Mouse (Mus musculus) hindbrain, embryonic 16.5 days (tissue): ENCODE data around the gene Atat1. TPM values are rescaled to one million over a fixed set of nuclear protein-coding genes. Genes with fewer than 3 reads are reported as not detected.
A peak's percentile ranks its signal among the peaks of the same experiment; 100 is the strongest.

Experiments
- ATAC-seq: fragments of 200-750 bp; cut with Nextera tagmentation; 2 replicates; pipeline ENCODE4 v1.8.0; 2017; ENCODE audit warnings: moderate TSS enrichment, moderate library complexity
- H3K27ac ChIP-seq: fragments of 300-500 bp; sonication (generic); 2 replicates; pipeline ENCODE4 v1.5.1; 2014; ENCODE audit warnings: low read depth, mild to moderate bottlenecking, control low read depth, low read length, moderate library complexity
- H3K27me3 ChIP-seq: fragments of 300-500 bp; sonication (generic); replicated peaks from 2 replicates; pipeline ENCODE4 v1.6.1; 2014; ENCODE audit warnings: low read length; ENCODE audit not compliant: control insufficient read depth, insufficient read depth
- H3K36me3 ChIP-seq: fragments of 300-500 bp; sonication (generic); 2 replicates; pipeline ENCODE4 v1.6.1; 2014; ENCODE audit warnings: mild to moderate bottlenecking, low read length, moderate library complexity, mixed read lengths; ENCODE audit not compliant: control insufficient read depth, insufficient read depth
- H3K4me1 ChIP-seq: fragments of 300-500 bp; sonication (generic); 2 replicates; pipeline ENCODE4 v1.6.1; 2014; ENCODE audit warnings: low read depth, low read length; ENCODE audit not compliant: control insufficient read depth, insufficient read depth
- H3K4me2 ChIP-seq: fragments of 300-500 bp; sonication (generic); 2 replicates; pipeline ENCODE4 v1.6.1; 2014; ENCODE audit warnings: mild to moderate bottlenecking, low read length, control low read depth, moderate library complexity
- H3K4me3 ChIP-seq: fragments of 300-500 bp; sonication (generic); 2 replicates; pipeline ENCODE4 v1.5.1; 2014; ENCODE audit warnings: mild to moderate bottlenecking, low read length, control low read depth, moderate library complexity
- H3K9ac ChIP-seq: fragments of 300-500 bp; sonication (generic); 2 replicates; pipeline ENCODE4 v1.6.1; 2014; ENCODE audit warnings: low read depth, mild to moderate bottlenecking, control low read depth, low read length, moderate library complexity
- H3K9me3 ChIP-seq: fragments of 300-500 bp; sonication (generic); 2 replicates; pipeline ENCODE4 v1.6.1; 2014; ENCODE audit warnings: mild to moderate bottlenecking, low read length, moderate library complexity; ENCODE audit not compliant: control insufficient read depth
- WGBS: fragments of 180-500 bp; shearing (Covaris S2); extraction: QIAGEN DNeasy Blood & Tissue Kit; methylation state at CpG from one replicate; pipeline ENCODE4 v1.1.7; 2014; 5-methylcytosine and 5-hydroxymethylcytosine counted together
- microRNA counts: library from miRNA; unstranded; fragments of <30 nt; microRNA quantifications from one replicate; lab custom pipeline; 2016
- microRNA-seq: library from miRNA; unstranded; fragments of <30 nt; microRNA quantifications from one replicate; pipeline ENCODE4, GENCODE M21; 2017
- polyA plus RNA-seq: library from polyadenylated mRNA; unstranded; fragments of >200 nt; fragmentation: Nextera tagmentation; extraction: Ambion mirVana; gene quantifications from 2 replicates; pipeline ENCODE4 v1.2.1, GENCODE M21; 2015

The Atat1 gene
- polyA plus RNA-seq, 1 experiment from 2014 or later, result 287 TPM

DNA sequence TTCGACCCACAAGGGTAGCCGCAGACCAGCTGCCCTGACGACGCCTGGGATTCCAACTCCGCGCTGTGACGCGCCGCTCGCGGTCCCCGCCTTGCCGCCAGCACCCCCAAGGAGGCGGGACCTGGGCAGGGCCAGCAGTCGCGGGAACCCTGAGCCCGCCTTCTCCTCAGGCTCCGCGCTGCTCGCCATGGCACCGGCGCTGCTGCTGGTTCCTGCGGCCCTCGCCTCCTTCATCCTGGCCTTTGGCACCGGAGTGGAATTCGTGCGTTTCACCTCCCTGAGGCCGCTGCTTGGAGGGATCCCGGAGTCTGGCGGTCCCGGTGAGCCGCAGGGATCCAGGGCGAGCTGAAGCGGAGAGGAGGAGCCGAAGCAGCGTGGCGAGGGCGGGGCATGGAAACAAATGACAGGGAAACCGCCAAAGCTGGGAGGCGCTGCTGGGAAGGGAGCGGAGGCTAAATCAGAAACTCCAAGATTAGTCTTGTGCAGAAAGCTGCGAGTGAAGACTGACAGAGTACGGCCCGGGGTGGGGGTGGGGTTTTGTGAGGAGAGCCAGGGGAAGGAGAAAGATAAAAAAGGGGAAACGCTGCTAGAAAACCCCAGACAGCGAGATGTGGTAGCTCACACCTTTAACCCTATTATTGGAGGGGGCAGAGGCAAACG lies 48.5 kb downstream of the Atat1 start, which contains the start of gene Nrm:
TSS of gene Nrm (plus strand) at position 121 of the 660 bp plus-strand sequence.
- Histone ChIP-seq H3K9me3 (no peaks in the 10 kb centered on the region), H3K27ac (peak within 1 kb of the TSS; percentile 98), H3K4me1 (peaks cover 12% of the 10 kb centered on the region), H3K9ac (peak within 1 kb of the TSS; percentile 92), H3K4me3 (peak within 1 kb of the TSS; percentile 85), H3K36me3 (peaks cover 7% of the 10 kb centered on the region), H3K4me2 (peak within 1 kb of the TSS; percentile 74), H3K27me3 (no peaks in the 10 kb centered on the region)
- WGBS, result under 1% methylated on average over 47 of the region's 47 CpGs
- peak; percentile 94 for ATAC-seq

- peaks cover 12% of the 10 kb centered on the region for H3K4me1 ChIP-seq
- ATAC-seq, result peak; percentile 8; the same call in 1 of the 2 replicates
- no peaks in the 10 kb centered on the region for H3K9me3 ChIP-seq
- peak overlapping the region; percentile 98 for H3K27ac ChIP-seq
- peaks cover 7% of the 10 kb centered on the region for H3K36me3 ChIP-seq
- WGBS, result 4% methylated on average over 12 of the region's 12 CpGs
- H3K9ac ChIP-seq, result peak overlapping the region; percentile 92
- H3K4me2 ChIP-seq, result peak overlapping the region; percentile 74
- H3K27me3 ChIP-seq, result no peaks in the 10 kb centered on the region
- peak overlapping the region; percentile 85 for H3K4me3 ChIP-seq
Observed at GRCm38 (mm10) chr17:35860831-35861197, 49.1 kb downstream of the Atat1 start.

GRCm38 (mm10) chr17:35859835-35860234 lies 50.0 kb downstream of the Atat1 start:
- 69% methylated on average over 2 of the region's 2 CpGs for WGBS
- no peak overlapping the region for H3K27ac ChIP-seq

GRCm38 (mm10) chr17:35859371-35859770 lies 50.5 kb downstream of the Atat1 start:
- no peak overlapping the region for H3K27ac ChIP-seq
- ATAC-seq, result no peak
- H3K4me1 ChIP-seq, result peaks cover 4% of the 10 kb centered on the region
- H3K4me3 ChIP-seq, result no peak overlapping the region
- no peaks in the 10 kb centered on the region for H3K9me3 ChIP-seq
- H3K4me2 ChIP-seq, result no peak overlapping the region
- no peak overlapping the region for H3K9ac ChIP-seq
- 96% methylated on average over 1 of the region's 1 CpGs for WGBS
- peaks cover 7% of the 10 kb centered on the region for H3K36me3 ChIP-seq
- H3K27me3 ChIP-seq, result no peaks in the 10 kb centered on the region

More at GRCm38 (mm10) chr17:35859835-35860234, 50.0 kb downstream of the Atat1 start:
- Histone ChIP-seq H3K4me1 (peaks cover 8% of the 10 kb centered on the region), H3K36me3 (peaks cover 7% of the 10 kb centered on the region), H3K9me3 (no peaks in the 10 kb centered on the region), H3K4me2 (no peak overlapping the region), H3K27me3 (no peaks in the 10 kb centered on the region), H3K4me3 (no peak overlapping the region), H3K9ac (no peak overlapping the region)
- no peak for ATAC-seq

DNA sequence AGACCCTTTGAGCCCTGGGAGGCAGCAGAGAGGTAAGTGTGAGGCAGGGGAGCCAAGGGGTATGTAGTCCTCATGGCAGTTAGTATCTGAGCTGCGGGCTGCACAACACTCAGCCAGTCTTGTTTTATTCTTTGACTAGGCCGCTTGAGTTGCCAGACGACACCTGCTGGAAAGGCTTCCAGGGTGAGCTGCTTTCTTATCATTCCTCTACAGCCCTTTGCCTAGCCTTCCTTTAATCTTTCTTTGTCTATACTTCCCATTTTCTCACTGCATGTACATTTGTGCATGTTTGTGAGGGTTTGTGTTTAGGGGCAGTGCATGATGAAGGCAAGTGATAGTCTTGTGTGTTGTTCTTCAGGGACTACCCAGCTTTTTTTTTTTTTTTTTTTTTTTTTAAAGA lies 58.9 kb downstream of the Atat1 start:
- no peaks in the 10 kb centered on the region for H3K27me3 ChIP-seq
- H3K4me1 ChIP-seq, result no peaks in the 10 kb centered on the region
- no peak overlapping the region for H3K4me3 ChIP-seq
- peaks cover 23% of the 10 kb centered on the region for H3K36me3 ChIP-seq
- no peak for ATAC-seq
- H3K9me3 ChIP-seq, result no peaks in the 10 kb centered on the region
- 88% methylated on average over 3 of the region's 3 CpGs for WGBS
- H3K4me2 ChIP-seq, result no peak overlapping the region
- H3K9ac ChIP-seq, result no peak overlapping the region
- H3K27ac ChIP-seq, result no peak overlapping the region

DNA sequence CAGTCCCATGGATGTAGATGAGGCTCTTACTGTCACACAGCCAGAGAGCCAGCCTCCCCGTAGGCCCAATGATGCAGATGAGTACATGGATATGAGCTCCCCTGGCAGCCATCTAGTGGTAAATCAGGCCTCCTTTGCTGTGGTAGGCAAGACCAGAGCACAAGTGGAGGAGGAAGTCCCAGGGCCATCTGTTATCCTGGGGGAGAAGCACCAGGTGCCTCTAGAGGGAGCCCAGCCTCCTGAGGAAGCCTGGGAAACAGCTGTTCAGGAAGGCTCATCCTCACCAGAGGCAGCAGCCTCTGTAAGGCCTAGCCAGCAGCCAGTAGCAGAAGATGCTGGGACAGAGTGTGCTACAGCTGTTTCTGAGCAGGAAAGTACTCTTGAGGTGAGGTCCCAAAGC lies 61.8 kb downstream of the Atat1 start:
- peaks cover 25% of the 10 kb centered on the region for H3K36me3 ChIP-seq
- 55% methylated on average over 1 of the region's 1 CpGs for WGBS
- ATAC-seq, result no peak
- no peak overlapping the region for H3K27ac ChIP-seq
- 0 out of 2 replicates have a peak, but pooled peaks cover 1% of the 10 kb centered on the region for H3K4me1 ChIP-seq
- H3K27me3 ChIP-seq, result no peaks in the 10 kb centered on the region
- H3K9me3 ChIP-seq, result no peaks in the 10 kb centered on the region
- H3K4me3 ChIP-seq, result no peak overlapping the region
- no peak overlapping the region for H3K9ac ChIP-seq
- H3K4me2 ChIP-seq, result no peak overlapping the region

MicroRNAs within 50 kb of the gene (microRNA counts, 519-probe panel; counts per million panel counts)
- microRNA mmu-miR-1894-3p (lab: Ali Mortazavi, UCI) (not detected), microRNA mmu-miR-1894-5p (lab: Ali Mortazavi, UCI) (1,875 counts per million, percentile 22 among the panel's probes with 10 or more counts)

Small RNAs within 50 kb of the gene (microRNA-seq; reads per million reads assigned to microRNA genes)
- gene Gm28033 (0.83 reads per million), gene Mir1894 (not detected)

Other genes starting within 250 kb of the Atat1 start
- gene Vars2, start 242.5 kb downstream of the Atat1 start, polyA plus RNA-seq, result 16.7 and 17.9 TPM in 2 replicates
- gene Gtf2h4, start 236.3 kb downstream of the Atat1 start, polyA plus RNA-seq, result 27.8 and 28.1 TPM in 2 replicates
- 87.1 and 106 TPM in 2 replicates for gene Ddr1, start 205.5 kb downstream of the Atat1 start, polyA plus RNA-seq
- 14.5 and 17.2 TPM in 2 replicates for gene Ier3, start 88.4 kb downstream of the Atat1 start, polyA plus RNA-seq
- 131 and 150 TPM in 2 replicates for gene Flot1, start 86.8 kb downstream of the Atat1 start, polyA plus RNA-seq
- gene Tubb5, start 71.8 kb downstream of the Atat1 start, polyA plus RNA-seq, result 1,705 and 1,762 TPM in 2 replicates
- gene Mdc1, start 68.6 kb downstream of the Atat1 start, polyA plus RNA-seq, result 9.3 and 11.2 TPM in 2 replicates
- 20.8 and 22.3 TPM in 2 replicates for gene Nrm, start 48.8 kb downstream of the Atat1 start, polyA plus RNA-seq
- gene Ppp1r18, start 44.5 kb downstream of the Atat1 start, polyA plus RNA-seq, result 18.9 and 24.4 TPM in 2 replicates
- 25.0 and 33.3 TPM in 2 replicates for gene Dhx16, start 30.3 kb downstream of the Atat1 start, polyA plus RNA-seq
- 67.4 and 77.4 TPM in 2 replicates for gene 2310061I04Rik, start 12.6 kb downstream of the Atat1 start, polyA plus RNA-seq
- 59.6 and 67.4 TPM in 2 replicates for gene Mrps18b, start 6.3 kb upstream of the Atat1 start, polyA plus RNA-seq
- 32.7 and 40.2 TPM in 2 replicates for gene Ppp1r10, start 6.4 kb upstream of the Atat1 start, polyA plus RNA-seq
- 73.9 and 84.6 TPM in 2 replicates for gene Abcf1, start 59.7 kb upstream of the Atat1 start, polyA plus RNA-seq
- gene Gnl1, start 69.8 kb upstream of the Atat1 start, polyA plus RNA-seq, result 74.1 and 75.1 TPM in 2 replicates
- 93.3 and 93.7 TPM in 2 replicates for gene Prr3, start 70.2 kb upstream of the Atat1 start, polyA plus RNA-seq
- 9.6 and 10.3 TPM in 2 replicates for gene H2-T24, start 110.5 kb upstream of the Atat1 start, polyA plus RNA-seq
- gene H2-T23, start 122.8 kb upstream of the Atat1 start, polyA plus RNA-seq, result 5.0 and 5.1 TPM in 2 replicates
- gene H2-T22, start 132.7 kb upstream of the Atat1 start, polyA plus RNA-seq, result 8.2 and 9.2 TPM in 2 replicates
- gene Gm6034, start 132.9 kb upstream of the Atat1 start, polyA plus RNA-seq, result not detected in 2 replicates
- not detected in 2 replicates for gene Gm11127, start 148.3 kb upstream of the Atat1 start, polyA plus RNA-seq
- gene Gm19684, start 211.6 kb upstream of the Atat1 start, polyA plus RNA-seq, result not detected in 2 replicates
- not detected in 2 replicates for gene Gm7030, start 219.3 kb upstream of the Atat1 start, polyA plus RNA-seq